ENCODE assay signal across 8 mouse cellular contexts in genomic region chr1:130300065-130300815, GRCm38 (mm10).
A peak's percentile ranks its signal among the peaks of the same experiment; 100 is the strongest.
DNase-seq lines count a peak whose midpoint lies in the region; ATAC-seq lines count a peak whose summit lies in the region.

No protein-coding gene starts in this region.

- peak overlapping the region; percentile 58 for H3K27ac ChIP-seq in heart, embryonic 11.5 days (ENCODE audit: low read depth, low read length)

- DNase-seq in heart, adult 9 months (ENCODE audit: low spot score in 2 of 2) = no peak
- DNase-seq in c-Kit-positive CD71-positive TER-119-negative erythroid progenitor cells, embryonic 14.5 days (ENCODE audit: low read depth) = peak; percentile 60
- DNase-seq in gastrocnemius, postnatal 10 days = no peak
- no peak for DNase-seq in layer of hippocampus, adult 8-10 months (ENCODE audit: low spot score in 2 of 2)
- no peak for DNase-seq in Muller cell, postnatal 12 days (ENCODE audit: inconsistent ontology term)

- no peaks in the 10 kb centered on the region for H3K27me3 ChIP-seq in heart, embryonic 11.5 days (ENCODE audit: control insufficient read depth, insufficient read depth, low read length)

- ATAC-seq in heart, embryonic 11.5 days (replicated peaks; ENCODE audit: insufficient number of reproducible peaks, low FRiP score, low TSS enrichment) = peak; percentile 83
- ATAC-seq in hematopoietic stem cell, adult 5-6 weeks (replicated peaks in 1 of 2; ENCODE audit: insufficient read depth in 1 of 2, low FRiP score in 2 of 2, low TSS enrichment in 1 of 2, low read depth in 1 of 2, poor library complexity in 2 of 2, severe bottlenecking in 2 of 2) = peak; percentile 50 to 57; a peak in 3 of 4 replicates
- ATAC-seq in megakaryocyte-erythroid progenitor cell, adult 5-6 weeks (replicated peaks; ENCODE audit: low FRiP score, low TSS enrichment, poor library complexity, severe bottlenecking) = peak; percentile 86

- peak overlapping the region; percentile 12; the same call in 1 of the 2 replicates for H3K9ac ChIP-seq in heart, embryonic 11.5 days (ENCODE audit: low read depth, low read length)

- 5% methylated on average over 13 of the region's 13 CpGs for WGBS in heart, embryonic 11.5 days (ENCODE audit: insufficient replicate concordance)

- peaks cover 4% of the 10 kb centered on the region; the same call in 1 of the 2 replicates for H3K4me1 ChIP-seq in heart, embryonic 11.5 days (ENCODE audit: control insufficient read depth, insufficient read depth, low read length)

- H3K4me2 ChIP-seq in heart, embryonic 11.5 days = peak overlapping the region; percentile 56

- H3K4me3 ChIP-seq in heart, embryonic 11.5 days (ENCODE audit: low read depth, low read length) = peak overlapping the region; percentile 12

- no peaks in the 10 kb centered on the region for H3K36me3 ChIP-seq in heart, embryonic 11.5 days (ENCODE audit: control insufficient read depth, insufficient read depth, low read length)

- H3K9me3 ChIP-seq in heart, embryonic 11.5 days (replicated peaks; ENCODE audit: control insufficient read depth, low read length) = no peaks in the 10 kb centered on the region
